Mouse (Mus musculus) heart, embryonic 12.5 days (tissue): ENCODE data around the gene Pstk. TPM values are rescaled to one million over a fixed set of nuclear protein-coding genes. Genes with fewer than 3 reads are reported as not detected.
A peak's percentile ranks its signal among the peaks of the same experiment; 100 is the strongest.
"Not testable (repeated sequence)": the region's sequence is repeated elsewhere in the genome, so short reads cannot be mapped to it uniquely, and the experiment has no call there.

Experiments used
- ATAC-seq: fragments of 200-750 bp; cut with Nextera tagmentation; 2 replicates; pipeline ENCODE4 v1.8.0; 2017; ENCODE audit warnings: moderate TSS enrichment, moderate library complexity; ENCODE audit not compliant: insufficient number of reproducible peaks, low FRiP score
- H3K27ac ChIP-seq: fragments of 300-500 bp; sonication (generic); 2 replicates; pipeline ENCODE4 v1.5.1; 2016; ENCODE audit warnings: mild to moderate bottlenecking, moderate library complexity; ENCODE audit not compliant: poor library complexity, severe bottlenecking
- H3K27me3 ChIP-seq: fragments of 300-500 bp; sonication (generic); replicated peaks from 2 replicates; pipeline ENCODE4 v1.6.1; 2016; ENCODE audit warnings: mild to moderate bottlenecking, moderate library complexity
- H3K36me3 ChIP-seq: fragments of 300-500 bp; sonication (generic); 2 replicates; pipeline ENCODE4 v1.6.1; 2016; ENCODE audit warnings: mild to moderate bottlenecking, moderate library complexity
- H3K4me1 ChIP-seq: fragments of 300-500 bp; sonication (generic); replicated peaks from 2 replicates; pipeline ENCODE4 v1.6.1; 2016; ENCODE audit warnings: mild to moderate bottlenecking
- H3K4me2 ChIP-seq: fragments of 300-500 bp; sonication (generic); 2 replicates; pipeline ENCODE4 v1.6.1; 2016; ENCODE audit warnings: mild to moderate bottlenecking, moderate library complexity
- H3K4me3 ChIP-seq: fragments of 300-500 bp; sonication (generic); 2 replicates; pipeline ENCODE4 v1.5.1; 2016; ENCODE audit warnings: mild to moderate bottlenecking
- H3K9ac ChIP-seq: fragments of 300-500 bp; sonication (generic); 2 replicates; pipeline ENCODE4 v1.6.1; 2016; ENCODE audit warnings: mild to moderate bottlenecking, moderate library complexity
- H3K9me3 ChIP-seq: fragments of 300-500 bp; sonication (generic); replicated peaks from 2 replicates; pipeline ENCODE4 v1.6.1; 2016; ENCODE audit warnings: mild to moderate bottlenecking, moderate library complexity
- WGBS: fragments of 180-500 bp; shearing (Covaris S2); methylation state at CpG from one replicate; pipeline ENCODE4 v1.1.7; 2016; 5-methylcytosine and 5-hydroxymethylcytosine counted together
- polyA plus RNA-seq: library from polyadenylated mRNA; unstranded; fragments of >200 nt; fragmentation: Nextera tagmentation; extraction: Ambion mirVana; gene quantifications from 2 replicates; pipeline ENCODE4 v1.2.1, GENCODE M21; 2016

The Pstk gene
- polyA plus RNA-seq, 1 experiment from 2014 or later: 86.6 TPM

DNA sequence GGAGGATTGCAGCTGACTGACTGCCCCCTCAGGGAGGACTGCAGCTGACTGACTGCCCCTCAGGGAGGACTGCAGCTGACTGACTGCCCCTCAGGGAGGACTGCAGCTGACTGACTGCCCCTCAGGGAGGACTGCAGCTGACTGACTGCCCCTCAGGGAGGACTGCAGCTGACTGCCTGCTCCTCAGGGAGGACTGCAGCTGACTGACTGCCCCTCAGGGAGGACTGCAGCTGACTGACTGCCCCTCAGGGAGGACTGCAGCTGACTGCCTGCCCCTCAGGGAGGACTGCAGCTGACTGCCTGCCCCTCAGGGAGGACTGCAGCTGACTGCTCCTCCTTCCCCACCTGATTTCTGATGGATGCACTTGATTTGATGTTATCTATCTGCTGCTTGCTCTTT is 45.8 kb downstream of the Pstk start:
- H3K36me3 ChIP-seq, H3K4me3 ChIP-seq, H3K4me2 ChIP-seq, H3K4me1 ChIP-seq, H3K27me3 ChIP-seq, H3K9ac ChIP-seq, H3K9me3 ChIP-seq, ATAC-seq, H3K27ac ChIP-seq: not testable (repeated sequence)

DNA sequence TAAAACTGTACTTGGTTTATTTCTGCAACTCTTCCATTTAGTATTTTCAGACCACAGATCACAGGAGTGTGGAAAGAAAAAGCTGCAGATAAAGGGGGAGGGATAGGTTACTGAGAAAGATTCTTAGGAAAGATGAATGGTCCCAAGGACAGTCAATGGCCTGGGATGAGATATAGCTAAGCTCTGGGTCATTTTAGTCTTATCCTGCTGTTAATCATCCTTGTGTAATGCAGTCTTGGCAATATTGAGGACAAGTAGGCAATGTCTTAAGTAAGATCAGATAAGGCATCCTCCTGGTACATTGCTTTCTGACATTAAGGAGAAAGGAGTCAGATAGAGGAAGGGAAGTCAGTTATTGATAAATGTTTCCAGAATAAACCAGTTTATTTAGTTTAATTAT is 46.7 kb downstream of the Pstk start:
- Histone ChIP-seq H3K27me3 (no peaks in the 10 kb centered on the region), H3K27ac (no peak overlapping the region), H3K4me1 (no peaks in the 10 kb centered on the region), H3K36me3 (no peaks in the 10 kb centered on the region), H3K4me2 (no peak overlapping the region), H3K9ac (no peak overlapping the region), H3K4me3 (no peak overlapping the region), H3K9me3 (no peaks in the 10 kb centered on the region)
- ATAC-seq: no peak

DNA sequence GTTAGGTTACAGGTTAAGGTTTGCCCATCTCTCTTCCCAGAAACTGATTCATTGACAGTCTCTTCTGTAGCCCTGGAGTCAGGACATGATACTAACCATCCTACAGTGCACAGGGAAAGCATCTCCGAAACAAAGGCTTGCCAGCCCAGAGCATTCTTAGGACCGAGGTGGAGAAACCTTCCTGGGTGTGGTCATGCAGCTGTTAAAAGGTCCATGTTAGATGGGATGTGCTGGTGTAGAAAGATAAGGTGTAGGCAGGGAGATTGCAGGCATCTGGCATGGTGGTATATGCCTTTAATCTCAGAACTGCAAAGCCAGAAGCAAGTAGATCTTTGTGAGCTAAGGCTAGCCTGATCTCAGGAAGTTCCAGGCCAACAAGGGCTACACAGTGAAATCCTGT is 54.0 kb downstream of the Pstk start:
- WGBS: 50% methylated on average over 2 of the region's 2 CpGs
- ATAC-seq: peak; percentile 89

DNA sequence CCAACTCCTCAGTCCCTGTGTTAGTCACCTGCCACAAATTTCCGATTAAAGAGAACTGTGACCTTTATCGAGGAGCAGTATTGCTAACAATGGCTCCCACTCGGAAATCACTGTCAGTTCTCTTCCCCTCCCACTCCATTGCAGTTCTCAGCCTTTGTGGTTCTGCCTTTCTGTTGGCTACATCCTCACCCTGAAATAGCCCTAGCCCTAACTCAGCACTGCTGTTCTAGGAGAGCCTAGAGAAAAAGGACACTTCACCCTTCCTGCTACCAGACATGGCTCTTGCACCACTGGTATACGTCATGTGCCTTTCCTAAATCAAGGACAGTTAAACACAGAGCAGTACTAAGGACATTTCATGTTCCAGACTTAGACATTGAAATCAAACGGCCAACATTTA is 56.4 kb downstream of the Pstk start:
- 87% methylated on average over 5 of the region's 5 CpGs for WGBS
- Histone ChIP-seq H3K36me3 (peaks cover 38% of the 10 kb centered on the region), H3K27ac (no peak overlapping the region), H3K9ac (no peak overlapping the region), H3K27me3 (no peaks in the 10 kb centered on the region), H3K4me2 (no peak overlapping the region), H3K4me1 (no peaks in the 10 kb centered on the region), H3K9me3 (0 out of 2 replicates have a peak, but pooled peaks cover 9% of the 10 kb centered on the region), H3K4me3 (no peak overlapping the region)
- ATAC-seq: no peak

More for the DNA sequence above, 54.0 kb downstream of the Pstk start:
- H3K27me3 ChIP-seq: no peaks in the 10 kb centered on the region
- H3K9ac ChIP-seq: no peak overlapping the region
- H3K9me3 ChIP-seq: 0 out of 2 replicates have a peak, but pooled peaks cover 3% of the 10 kb centered on the region
- no peak overlapping the region for H3K4me3 ChIP-seq
- no peaks in the 10 kb centered on the region for H3K4me1 ChIP-seq
- H3K4me2 ChIP-seq: no peak overlapping the region
- no peak overlapping the region for H3K27ac ChIP-seq
- H3K36me3 ChIP-seq: peaks cover 28% of the 10 kb centered on the region

DNA sequence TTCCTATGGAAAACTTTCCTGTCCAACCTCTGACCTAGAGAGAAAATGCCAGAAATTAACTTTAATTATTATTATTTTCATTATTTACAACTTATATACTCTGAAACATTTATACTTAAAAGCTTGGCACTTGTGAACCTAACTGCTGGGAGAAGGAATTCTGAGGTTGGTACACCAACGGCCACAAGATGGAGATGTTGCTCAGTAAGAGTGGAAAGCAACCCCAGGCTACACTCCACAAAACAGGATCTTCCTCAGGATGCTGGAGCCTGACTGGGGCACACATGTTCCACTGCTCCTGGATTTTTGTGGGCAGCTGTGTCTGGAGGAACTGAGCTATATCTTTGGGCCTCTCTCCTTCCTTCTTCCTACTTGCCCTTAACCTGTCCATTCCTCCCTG is 61.3 kb downstream of the Pstk start:
- peaks cover 22% of the 10 kb centered on the region for H3K36me3 ChIP-seq

DNA sequence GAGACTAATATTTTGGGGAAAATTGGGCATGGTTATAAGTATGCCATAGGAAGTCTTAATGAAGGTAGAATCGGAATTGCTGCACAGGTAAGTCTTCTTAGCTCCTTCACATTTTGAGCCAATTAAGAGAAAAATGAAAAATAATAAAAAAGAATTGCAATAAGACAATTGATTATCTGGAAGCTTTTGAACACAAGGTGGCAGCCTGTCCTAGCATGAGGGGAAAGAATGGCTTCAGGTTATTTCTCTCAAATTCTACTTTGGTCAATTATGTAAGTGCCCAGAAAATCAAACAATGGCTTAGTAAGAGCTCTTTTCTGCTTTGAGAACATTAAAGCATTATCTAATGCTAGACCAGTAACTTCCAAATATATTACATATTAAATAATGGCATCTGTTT is 63.3 kb downstream of the Pstk start:
- no peak overlapping the region for H3K27ac ChIP-seq
- H3K4me1 ChIP-seq: no peaks in the 10 kb centered on the region
- H3K4me3 ChIP-seq: no peak overlapping the region
- peaks cover 13% of the 10 kb centered on the region for H3K36me3 ChIP-seq
- ATAC-seq: no peak
- no peak overlapping the region for H3K4me2 ChIP-seq
- H3K9me3 ChIP-seq: 0 out of 2 replicates have a peak, but pooled peaks cover 5% of the 10 kb centered on the region
- H3K27me3 ChIP-seq: no peaks in the 10 kb centered on the region
- WGBS: 69% methylated on average over 1 of the region's 1 CpGs
- no peak overlapping the region for H3K9ac ChIP-seq

More for the DNA sequence above, 61.3 kb downstream of the Pstk start:
- Histone ChIP-seq H3K9ac (no peak overlapping the region), H3K4me2 (no peak overlapping the region), H3K4me1 (no peaks in the 10 kb centered on the region), H3K4me3 (no peak overlapping the region), H3K9me3 (0 out of 2 replicates have a peak, but pooled peaks cover 5% of the 10 kb centered on the region), H3K27ac (no peak overlapping the region), H3K27me3 (no peaks in the 10 kb centered on the region)
- ATAC-seq: no peak
- WGBS: 21% methylated on average over 1 of the region's 1 CpGs

DNA sequence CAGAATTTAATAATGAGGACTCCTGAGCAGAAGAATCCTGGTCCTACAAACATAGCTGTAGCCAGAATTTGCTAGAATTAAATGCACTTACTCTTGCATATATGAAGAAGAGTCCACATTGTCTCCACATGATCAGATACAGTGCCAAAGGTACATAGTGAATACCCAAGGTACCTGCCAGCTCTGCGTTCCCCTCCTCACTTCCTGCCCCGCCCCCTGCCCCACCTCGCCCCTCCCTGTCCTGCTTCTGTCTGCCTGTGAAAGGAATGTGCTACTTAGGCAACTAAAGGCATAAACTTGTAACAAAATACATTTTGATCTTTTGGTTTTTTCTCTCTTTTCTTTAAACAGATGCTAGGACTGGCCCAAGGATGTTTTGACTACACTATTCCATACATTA is 66.1 kb downstream of the Pstk start:
- Histone ChIP-seq H3K4me1 (no peaks in the 10 kb centered on the region), H3K27ac (no peak overlapping the region), H3K36me3 (peaks cover 9% of the 10 kb centered on the region), H3K27me3 (no peaks in the 10 kb centered on the region), H3K4me2 (no peak overlapping the region), H3K4me3 (no peak overlapping the region), H3K9ac (no peak overlapping the region), H3K9me3 (no peaks in the 10 kb centered on the region)
- 49% methylated on average over 3 of the region's 3 CpGs for WGBS
- no peak for ATAC-seq

Other genes with a start within 250 kb of the Pstk start
- gene 4933402N03Rik, start 224.8 kb upstream of the Pstk start, polyA plus RNA-seq: not detected in 2 replicates
- 0.18 and 0.27 TPM in 2 replicates for gene 5430419D17Rik, start 196.7 kb upstream of the Pstk start, polyA plus RNA-seq
- 0.62 and 0.91 TPM in 2 replicates for gene Cuzd1, start 48.8 kb upstream of the Pstk start, polyA plus RNA-seq
- gene Fam24b, start 41.6 kb upstream of the Pstk start, polyA plus RNA-seq: not detected in 2 replicates
- gene Fam24a, start 37.3 kb upstream of the Pstk start, polyA plus RNA-seq: not detected in 2 replicates
- 17.7 and 20.3 TPM in 2 replicates for gene 2310057M21Rik, start 8.4 kb upstream of the Pstk start, polyA plus RNA-seq
- gene Ikzf5, start 39.4 kb downstream of the Pstk start, polyA plus RNA-seq: 12.0 and 14.3 TPM in 2 replicates
- 87.4 and 87.6 TPM in 2 replicates for gene Acadsb, start 39.5 kb downstream of the Pstk start, polyA plus RNA-seq
- not detected in 2 replicates for gene Hmx3, start 171.7 kb downstream of the Pstk start, polyA plus RNA-seq
- not detected in 2 replicates for gene Hmx2, start 177.6 kb downstream of the Pstk start, polyA plus RNA-seq
- 129 and 133 TPM in 2 replicates for gene Bub3, start 189.1 kb downstream of the Pstk start, polyA plus RNA-seq